Mouse (Mus musculus): ENCODE measurements around the gene Tub. TPM values are rescaled to one million over a fixed set of nuclear protein-coding genes. Genes with fewer than 3 reads are reported as not detected.
A peak's percentile ranks its signal among the peaks of the same experiment; 100 is the strongest.

Gene Tub
- total RNA-seq (2014; rRNA removed) (under 0.01 and 0.07 TPM in 2 replicates), polyA plus RNA-seq (2012; rRNA removed) (not detected in 2 replicates)

DNA sequence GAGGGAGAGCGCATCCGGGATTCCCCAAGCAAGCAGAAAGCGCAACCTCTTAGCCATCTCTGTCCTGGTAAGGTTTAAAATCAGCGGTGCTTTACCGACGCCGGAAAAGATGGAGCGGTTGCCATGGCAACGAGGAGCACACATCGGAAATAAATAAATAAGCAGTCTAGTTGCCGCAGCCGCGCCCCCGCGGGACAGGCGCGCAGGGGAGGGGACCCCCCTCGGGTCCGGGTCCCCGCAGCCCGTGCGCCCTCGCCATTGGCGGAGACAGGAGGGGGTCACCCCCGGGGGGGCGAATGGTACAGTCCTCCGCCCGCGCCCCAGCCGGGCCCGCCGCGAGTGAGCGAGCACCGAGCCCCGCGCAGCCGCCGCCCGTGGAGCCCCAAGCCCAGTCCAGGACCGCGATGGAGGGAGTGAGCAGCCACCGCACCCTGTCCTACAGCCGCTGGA, at the start of gene Tub:
Tub (plus strand) TSS at position 27 of the 450 bp plus-strand sequence.
- no peak for TF ChIP-seq CTCF (IDR thresholded peaks at IDR 0.05; ENCODE audit: low read depth, low read length)
- no peak for TF ChIP-seq POLR2A (IDR thresholded peaks at IDR 0.05; ENCODE audit: extremely low read depth, insufficient read depth, low read length)
- WGBS = 3% methylated on average over 38 of the region's 44 CpGs
- no peaks in the 10 kb centered on the region for H3K4me1 ChIP-seq (ENCODE audit: control insufficient read depth, insufficient read depth, low read length)
- H3K27ac ChIP-seq (replicated peaks; ENCODE audit: insufficient read depth, low read depth, low read length) = no peak within 1 kb of the TSS
- H3K27me3 ChIP-seq (ENCODE audit: control insufficient read depth, insufficient read depth, low read length) = no peaks in the 10 kb centered on the region; the same call in 1 of the 2 replicates
- H3K36me3 ChIP-seq (ENCODE audit: control insufficient read depth, insufficient read depth, low read length) = no peaks in the 10 kb centered on the region
- H3K4me3 ChIP-seq (ENCODE audit: insufficient read depth, low read depth, low read length) = peak within 1 kb of the TSS; percentile 14; the same call in 1 of the 2 replicates
- no peak within 1 kb of the TSS for H3K9ac ChIP-seq (ENCODE audit: low read depth, low read length)
- DNase-seq (ENCODE audit: extremely low read depth, low read depth, low spot score) = no peak
- no peaks in the 10 kb centered on the region for H3K79me2 ChIP-seq (ENCODE audit: control insufficient read depth, insufficient read depth, low read length)

DNA sequence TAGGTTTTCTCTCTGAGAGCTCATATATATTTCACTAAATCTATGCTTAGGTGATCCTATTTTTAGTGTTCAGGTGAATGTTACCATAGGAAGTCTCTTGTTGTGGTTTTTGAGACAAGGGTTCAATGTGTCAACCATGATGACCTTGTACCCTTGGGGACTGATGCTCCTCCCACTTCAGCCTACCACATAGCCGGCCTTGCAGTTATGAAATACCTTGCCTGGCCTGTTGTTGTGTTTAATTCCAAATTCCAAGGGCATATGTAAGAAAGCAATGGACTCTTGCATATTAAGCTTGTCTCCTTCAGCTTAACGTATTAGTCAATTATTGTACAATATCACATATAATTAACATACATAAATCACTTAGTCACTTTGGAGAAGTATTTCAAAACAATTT, 46.2 kb upstream of the Tub start:
- peak; percentile 83 for DNase-seq (ENCODE audit: extremely low read depth, low read depth, low spot score)

GRCm38 (mm10) chr7:108927043-108927442, 23.1 kb upstream of the Tub start:
- no peak overlapping the region for H3K4me3 ChIP-seq (ENCODE audit: insufficient read depth, low read depth, low read length)
- 67% methylated on average over 4 of the region's 4 CpGs for WGBS
- H3K79me2 ChIP-seq (ENCODE audit: control insufficient read depth, insufficient read depth, low read length) = no peaks in the 10 kb centered on the region
- no peaks in the 10 kb centered on the region for H3K36me3 ChIP-seq (ENCODE audit: control insufficient read depth, insufficient read depth, low read length)
- H3K4me1 ChIP-seq (ENCODE audit: control insufficient read depth, insufficient read depth, low read length) = no peaks in the 10 kb centered on the region
- no peak for DNase-seq (ENCODE audit: extremely low read depth, low read depth, low spot score)
- no peak overlapping the region for H3K27ac ChIP-seq (replicated peaks; ENCODE audit: insufficient read depth, low read depth, low read length)
- TF ChIP-seq POLR2A (IDR thresholded peaks at IDR 0.05; ENCODE audit: extremely low read depth, insufficient read depth, low read length) = no peak
- TF ChIP-seq CTCF (IDR thresholded peaks at IDR 0.05; ENCODE audit: low read depth, low read length) = no peak
- no peak overlapping the region for H3K9ac ChIP-seq (ENCODE audit: low read depth, low read length)
- no peaks in the 10 kb centered on the region for H3K27me3 ChIP-seq (ENCODE audit: control insufficient read depth, insufficient read depth, low read length)

More for the DNA sequence above, 46.2 kb upstream of the Tub start:
- no peak overlapping the region for H3K4me3 ChIP-seq (ENCODE audit: insufficient read depth, low read depth, low read length)
- no peaks in the 10 kb centered on the region for H3K79me2 ChIP-seq (ENCODE audit: control insufficient read depth, insufficient read depth, low read length)
- WGBS = 22% methylated on average over 2 of the region's 2 CpGs
- no peaks in the 10 kb centered on the region for H3K36me3 ChIP-seq (ENCODE audit: control insufficient read depth, insufficient read depth, low read length)
- no peaks in the 10 kb centered on the region for H3K27me3 ChIP-seq (ENCODE audit: control insufficient read depth, insufficient read depth, low read length)
- H3K4me1 ChIP-seq (ENCODE audit: control insufficient read depth, insufficient read depth, low read length) = no peaks in the 10 kb centered on the region; the same call in 1 of the 2 replicates
- no peak for TF ChIP-seq CTCF (IDR thresholded peaks at IDR 0.05; ENCODE audit: low read depth, low read length)
- no peak for TF ChIP-seq POLR2A (IDR thresholded peaks at IDR 0.05; ENCODE audit: extremely low read depth, insufficient read depth, low read length)
- H3K9ac ChIP-seq (ENCODE audit: low read depth, low read length) = no peak overlapping the region
- no peak overlapping the region for H3K27ac ChIP-seq (replicated peaks; ENCODE audit: insufficient read depth, low read depth, low read length)

- no peak for DNase-seq (ENCODE audit: extremely low read depth, low read depth, low spot score)
- no peak overlapping the region for H3K9ac ChIP-seq (ENCODE audit: low read depth, low read length)
- no peaks in the 10 kb centered on the region for H3K27me3 ChIP-seq (ENCODE audit: control insufficient read depth, insufficient read depth, low read length)
- H3K36me3 ChIP-seq (ENCODE audit: control insufficient read depth, insufficient read depth, low read length) = no peaks in the 10 kb centered on the region
- H3K79me2 ChIP-seq (ENCODE audit: control insufficient read depth, insufficient read depth, low read length) = no peaks in the 10 kb centered on the region
- no peaks in the 10 kb centered on the region for H3K4me1 ChIP-seq (ENCODE audit: control insufficient read depth, insufficient read depth, low read length)
- H3K27ac ChIP-seq (replicated peaks; ENCODE audit: insufficient read depth, low read depth, low read length) = no peak overlapping the region
- no peak overlapping the region for H3K4me3 ChIP-seq (ENCODE audit: insufficient read depth, low read depth, low read length)
- 78% methylated on average over 11 of the region's 11 CpGs for WGBS
- TF ChIP-seq CTCF (IDR thresholded peaks at IDR 0.05; ENCODE audit: low read depth, low read length) (no peak), POLR2A (IDR thresholded peaks at IDR 0.05; ENCODE audit: extremely low read depth, insufficient read depth, low read length) (no peak)
These were observed 21.6 kb upstream of the Tub start for GRCm38 (mm10) chr7:108928280-108929188.

DNA sequence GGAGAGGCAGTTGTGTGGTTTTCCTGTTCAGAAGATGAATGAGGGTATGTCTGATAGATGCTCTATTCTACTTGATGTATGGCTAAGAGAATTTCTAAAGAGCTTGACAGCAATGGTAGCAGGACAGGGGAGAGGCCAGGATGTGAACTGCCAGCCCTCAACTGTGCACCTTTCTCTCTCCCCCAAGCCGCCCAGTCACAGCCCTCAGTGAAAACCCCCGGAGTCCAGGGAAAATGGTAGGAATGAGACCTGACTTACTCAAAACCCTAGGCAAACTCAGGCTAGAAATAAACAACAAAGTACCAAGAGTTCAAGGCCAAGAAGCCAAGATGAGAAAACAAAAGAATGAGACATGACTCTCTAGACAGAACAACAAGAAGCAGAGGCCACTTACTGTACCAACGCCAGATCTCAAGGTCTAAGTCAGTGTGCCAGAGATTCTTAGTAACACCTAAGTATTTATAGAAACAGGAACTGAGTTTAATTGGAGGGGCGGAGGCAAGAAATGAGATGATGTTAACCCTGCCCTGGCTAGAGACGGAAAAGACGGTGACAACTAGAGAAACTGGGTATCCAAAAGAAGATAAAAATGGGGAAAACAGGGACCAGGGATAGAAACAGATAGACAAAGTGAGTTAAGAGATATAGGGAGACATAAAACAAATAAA, 20.3 kb upstream of the Tub start, which contains the start of gene Nlrp10:
Nlrp10 (minus strand) TSS at position 453 of the 668 bp plus-strand sequence.
- Histone ChIP-seq H3K4me3 (ENCODE audit: insufficient read depth, low read depth, low read length) (no peak within 1 kb of the TSS), H3K27me3 (ENCODE audit: control insufficient read depth, insufficient read depth, low read length) (no peaks in the 10 kb centered on the region), H3K36me3 (ENCODE audit: control insufficient read depth, insufficient read depth, low read length) (no peaks in the 10 kb centered on the region), H3K9ac (ENCODE audit: low read depth, low read length) (no peak within 1 kb of the TSS), H3K27ac (replicated peaks; ENCODE audit: insufficient read depth, low read depth, low read length) (no peak within 1 kb of the TSS), H3K79me2 (ENCODE audit: control insufficient read depth, insufficient read depth, low read length) (peaks cover 4% of the 10 kb centered on the region; the same call in 1 of the 2 replicates), H3K4me1 (ENCODE audit: control insufficient read depth, insufficient read depth, low read length) (no peaks in the 10 kb centered on the region)
- DNase-seq (ENCODE audit: extremely low read depth, low read depth, low spot score) = no peak
- 68% methylated on average over 6 of the region's 6 CpGs for WGBS
- TF ChIP-seq CTCF (IDR thresholded peaks at IDR 0.05; ENCODE audit: low read depth, low read length) (no peak), POLR2A (IDR thresholded peaks at IDR 0.05; ENCODE audit: extremely low read depth, insufficient read depth, low read length) (no peak)

Measured in liver, adult 2 months (tissue).